Mouse (Mus musculus): ENCODE measurements around the gene P4htm.

DNA sequence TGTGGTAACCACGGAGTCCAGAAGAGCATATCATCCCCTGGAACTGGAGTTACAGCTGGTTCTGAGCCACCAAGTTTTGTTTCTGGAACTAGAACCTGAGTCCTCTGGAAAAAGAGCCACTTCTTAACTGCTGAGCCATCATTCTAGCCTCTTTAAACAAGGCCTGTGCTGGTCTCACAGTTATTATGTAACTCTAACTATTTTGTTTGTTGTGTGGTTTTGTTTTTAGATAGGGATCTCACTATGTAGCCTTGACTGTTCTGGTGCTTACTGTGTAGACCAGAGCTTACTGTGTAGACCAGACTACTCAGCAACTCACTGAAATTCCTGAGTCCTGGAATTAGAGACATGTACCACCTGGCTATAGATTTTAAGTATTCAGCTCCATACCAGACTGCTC is 50.6 kb downstream of the P4htm start:
- TF ChIP-seq EP300 (IDR thresholded peaks at IDR 0.05), result no peak
- TF ChIP-seq CTCF (IDR thresholded peaks at IDR 0.05), result no peak
